12 mouse cellular contexts compared by ENCODE assay signal in genomic region chr4:106933813-106934482, GRCm38 (mm10). TPM values are rescaled to one million over a fixed set of nuclear protein-coding genes. Genes with fewer than 3 reads are reported as not detected.
DNase-seq lines count a peak whose midpoint lies in the region; ATAC-seq and TF ChIP-seq lines count a peak whose summit lies in the region.
"Had no signal": no experiment of that assay in that cellular context is flagged by ENCODE, and none has a peak within 500 bp of the region (broad histone marks: within the 10 kb centered on the region; RNA-seq: fewer than 3 reads in every experiment).

No protein-coding gene starts in this region.

- no peaks in the 10 kb centered on the region for H3K27me3 ChIP-seq in heart, embryonic 16.5 days (ENCODE audit: control insufficient read depth, insufficient read depth, low read length)
- H3K27me3 ChIP-seq in midbrain, embryonic 12.5 days, result no peaks in the 10 kb centered on the region
- no peaks in the 10 kb centered on the region for H3K27me3 ChIP-seq in midbrain, postnatal 0 days (ENCODE audit: insufficient read depth, low read length)
- H3K27me3 ChIP-seq in liver, adult 2 months (ENCODE audit: control insufficient read depth, insufficient read depth, low read length), result no peaks in the 10 kb centered on the region
- no peaks in the 10 kb centered on the region for H3K27me3 ChIP-seq in neural tube, embryonic 15.5 days (replicated peaks)
- H3K27me3 ChIP-seq: limb, embryonic 12.5 days had no signal

- peak overlapping the region; percentile 40 for H3K27ac ChIP-seq in heart, embryonic 16.5 days (ENCODE audit: low read length)
- H3K27ac ChIP-seq in midbrain, embryonic 12.5 days (replicated peaks), result peak overlapping the region; percentile 96
- H3K27ac ChIP-seq in midbrain, postnatal 0 days (ENCODE audit: low read depth, low read length), result no peak overlapping the region
- peak overlapping the region; percentile 65 for H3K27ac ChIP-seq in liver, adult 2 months (replicated peaks; ENCODE audit: insufficient read depth, low read depth, low read length)
- H3K27ac ChIP-seq in gastrocnemius, adult 2 months, result no peak overlapping the region
- H3K27ac ChIP-seq in neural tube, embryonic 15.5 days (replicated peaks), result no peak overlapping the region

- intact Hi-C loops in gastrocnemius, adult 2 months (cut with DNase I), result no loop called here

- no peaks in the 10 kb centered on the region for H3K9me3 ChIP-seq in heart, embryonic 16.5 days (replicated peaks; ENCODE audit: control insufficient read depth, low read length)
- no peaks in the 10 kb centered on the region for H3K9me3 ChIP-seq in midbrain, embryonic 12.5 days
- no peaks in the 10 kb centered on the region for H3K9me3 ChIP-seq in midbrain, postnatal 0 days (ENCODE audit: low read length)
- H3K9me3 ChIP-seq in neural tube, embryonic 15.5 days (replicated peaks), result no peaks in the 10 kb centered on the region
- H3K9me3 ChIP-seq: limb, embryonic 12.5 days had no signal

- peaks cover 49% of the 10 kb centered on the region for H3K4me1 ChIP-seq in heart, embryonic 16.5 days (ENCODE audit: control insufficient read depth, insufficient read depth, low read length)
- peaks cover 83% of the 10 kb centered on the region for H3K4me1 ChIP-seq in midbrain, embryonic 12.5 days
- H3K4me1 ChIP-seq in midbrain, postnatal 0 days (ENCODE audit: insufficient read depth, low read length), result peaks cover 11% of the 10 kb centered on the region
- H3K4me1 ChIP-seq in liver, adult 2 months (ENCODE audit: control insufficient read depth, insufficient read depth, low read length), result peaks cover 34% of the 10 kb centered on the region
- H3K4me1 ChIP-seq in neural tube, embryonic 15.5 days, result peaks cover 69% of the 10 kb centered on the region

- DNase-seq in heart, adult 9 months (ENCODE audit: low spot score in 2 of 2), result no peak
- DNase-seq in midbrain, postnatal 0 days (ENCODE audit: low spot score), result no peak
- peak; percentile 94 for DNase-seq in liver, adult 2 months (ENCODE audit: extremely low read depth, low read depth, low spot score)
- DNase-seq in gastrocnemius, adult 2 months, result no peak
- DNase-seq: adrenal gland, postnatal 10 days; cerebellum, adult 9-10 months; kidney, adult 8-10 months had no signal

- H3K4me3 ChIP-seq in heart, embryonic 16.5 days (ENCODE audit: low read length), result no peak overlapping the region
- no peak overlapping the region for H3K4me3 ChIP-seq in midbrain, embryonic 12.5 days
- no peak overlapping the region for H3K4me3 ChIP-seq in midbrain, postnatal 0 days (ENCODE audit: low read depth, low read length)
- H3K4me3 ChIP-seq in liver, adult 2 months (ENCODE audit: insufficient read depth, low read depth, low read length), result no peak overlapping the region
- no peak overlapping the region for H3K4me3 ChIP-seq in gastrocnemius, adult 2 months
- H3K4me3 ChIP-seq in neural tube, embryonic 15.5 days (replicated peaks), result no peak overlapping the region
- H3K4me3 ChIP-seq: limb, embryonic 12.5 days had no signal

- peaks cover 29% of the 10 kb centered on the region; the same call in 1 of the 2 replicates for H3K79me2 ChIP-seq in liver, adult 2 months (ENCODE audit: control insufficient read depth, insufficient read depth, low read length)

- no peak overlapping the region for H3K9ac ChIP-seq in heart, embryonic 16.5 days (ENCODE audit: low read length)
- no peak overlapping the region for H3K9ac ChIP-seq in midbrain, embryonic 12.5 days (replicated peaks)
- H3K9ac ChIP-seq in midbrain, postnatal 0 days (replicated peaks; ENCODE audit: low read length, poor library complexity, severe bottlenecking), result no peak overlapping the region
- H3K9ac ChIP-seq in liver, adult 2 months (ENCODE audit: low read depth, low read length), result no peak overlapping the region
- H3K9ac ChIP-seq in neural tube, embryonic 15.5 days (replicated peaks), result no peak overlapping the region
- H3K9ac ChIP-seq: limb, embryonic 12.5 days had no signal

- no peak overlapping the region for H3K4me2 ChIP-seq in heart, embryonic 16.5 days (ENCODE audit: low read depth, low read length)
- H3K4me2 ChIP-seq in midbrain, embryonic 12.5 days (replicated peaks), result no peak overlapping the region
- no peak overlapping the region for H3K4me2 ChIP-seq in midbrain, postnatal 0 days (ENCODE audit: low read depth, low read length, poor library complexity, severe bottlenecking)
- H3K4me2 ChIP-seq in neural tube, embryonic 15.5 days, result no peak overlapping the region
- H3K4me2 ChIP-seq: limb, embryonic 12.5 days had no signal

- H3K36me3 ChIP-seq in heart, embryonic 16.5 days (ENCODE audit: control insufficient read depth, insufficient read depth), result no peaks in the 10 kb centered on the region
- peaks cover 47% of the 10 kb centered on the region for H3K36me3 ChIP-seq in midbrain, embryonic 12.5 days
- H3K36me3 ChIP-seq in midbrain, postnatal 0 days (ENCODE audit: insufficient read depth, low read length), result peaks cover 11% of the 10 kb centered on the region
- no peaks in the 10 kb centered on the region for H3K36me3 ChIP-seq in liver, adult 2 months (ENCODE audit: control insufficient read depth, insufficient read depth, low read length)
- H3K36me3 ChIP-seq in neural tube, embryonic 15.5 days, result peaks cover 3% of the 10 kb centered on the region; the same call in 1 of the 2 replicates

- ATAC-seq in heart, embryonic 16.5 days (replicated peaks; ENCODE audit: extremely low read depth, insufficient read depth, low FRiP score), result no peak
- ATAC-seq in midbrain, embryonic 12.5 days (ENCODE audit: low FRiP score, low read depth), result no peak
- no peak for ATAC-seq in midbrain, postnatal 0 days (ENCODE audit: low FRiP score)
- ATAC-seq in megakaryocyte-erythroid progenitor cell, adult 5-6 weeks (replicated peaks; ENCODE audit: low FRiP score, low TSS enrichment, poor library complexity, severe bottlenecking), result peak; percentile 7; the same call in 1 of the 2 replicates
- ATAC-seq in neural tube, embryonic 15.5 days (ENCODE audit: low FRiP score), result no peak

- 49% methylated on average over 9 of the region's 9 CpGs for WGBS in heart, embryonic 16.5 days
- 74% methylated on average over 9 of the region's 9 CpGs for WGBS in midbrain, embryonic 12.5 days
- WGBS in midbrain, postnatal 0 days, result 82% methylated on average over 9 of the region's 9 CpGs
- WGBS in liver, adult 2 months, result 21% methylated on average over 9 of the region's 9 CpGs
- WGBS in neural tube, embryonic 15.5 days, result 80% methylated on average over 9 of the region's 9 CpGs

- TF ChIP-seq POLR2A in liver, adult 2 months (IDR thresholded peaks at IDR 0.05; ENCODE audit: extremely low read depth, insufficient read depth, low read length), result no peak

- no peak for TF ChIP-seq CTCF in midbrain, postnatal 0 days (IDR thresholded peaks at IDR 0.05)
- TF ChIP-seq CTCF in liver, adult 2 months (IDR thresholded peaks at IDR 0.05; ENCODE audit: low read depth, low read length), result no peak
- no peak for TF ChIP-seq CTCF in gastrocnemius, adult 2 months (IDR thresholded peaks at IDR 0.05)

RNA-seq across cellular contexts. Expression of gene Ssbp3, which starts 23.4 kb away (rescaled TPM):
- 51.2 and 52.9 TPM in 2 replicates for polyA plus RNA-seq in heart, embryonic 16.5 days (2015; fragmentation: Nextera tagmentation; extraction: Ambion mirVana)
- polyA plus RNA-seq in midbrain, embryonic 12.5 days (2016; fragmentation: Nextera tagmentation; extraction: Ambion mirVana), result 277 and 309 TPM in 2 replicates
- total RNA-seq in midbrain, postnatal 0 days (2014; rRNA removed), result 172 and 176 TPM in 2 replicates
- 110 and 126 TPM in 2 replicates for polyA plus RNA-seq in midbrain, postnatal 0 days (2015; fragmentation: Nextera tagmentation; extraction: Ambion mirVana)
- 12.9 and 19.8 TPM in 2 replicates for total RNA-seq in liver, adult 2 months (2014; rRNA removed)
- 32.8 and 36.7 TPM in 2 replicates for polyA plus RNA-seq in liver, adult 2 months (2012; rRNA removed)
- total RNA-seq in megakaryocyte-erythroid progenitor cell, adult 5-6 weeks (2014; fragmentation: Nextera tagmentation), result 104 and 138 TPM in 2 replicates
- 50.5 and 63.4 TPM in 2 replicates for total RNA-seq in megakaryocyte-erythroid progenitor cell, adult 5-6 weeks (2017)
- total RNA-seq in gastrocnemius, adult 2 months (2021), result 10 to 100 TPM; 23.7 to 30.0 TPM
- polyA plus RNA-seq in neural tube, embryonic 15.5 days (2015; fragmentation: Nextera tagmentation; extraction: Ambion mirVana), result 118 and 130 TPM in 2 replicates

Comparison
In these comparisons a context has a peak if more than half of its experiments do, and no peak if none do; other contexts are left out.
1. H3K27ac ChIP-seq: peak in heart, embryonic 16.5 days (single experiment), midbrain, embryonic 12.5 days (single experiment) and liver, adult 2 months (single experiment); none in midbrain, postnatal 0 days (single experiment), gastrocnemius, adult 2 months (single experiment) and neural tube, embryonic 15.5 days (single experiment).